Mouse (Mus musculus) naive thymus-derived CD4-positive, alpha-beta T cell, adult 2 months (primary cell): Measurements from ENCODE around the gene Casp4.
A peak's percentile ranks its signal among the peaks of the same experiment; 100 is the strongest.

Experiments
- DNase-seq: peaks from one replicate; pipeline ENCODE4 v3.0.0-alpha.2; 2011; ENCODE audit warnings: low read depth

Casp4 gene

GRCm38 (mm10) chr9:5308561-5308960, at the start of gene Casp4:
TSS of gene Casp4 (plus strand) at chr9:5308828.
- peak; percentile 18 for DNase-seq

GRCm38 (mm10) chr9:5263951-5264475, 44.6 kb upstream of the Casp4 start:
- DNase-seq = no peak

GRCm38 (mm10) chr9:5270274-5270673, 38.4 kb upstream of the Casp4 start:
- no peak for DNase-seq

GRCm38 (mm10) chr9:5270884-5271283, 37.7 kb upstream of the Casp4 start:
- DNase-seq = no peak

GRCm38 (mm10) chr9:5271334-5271845, 37.2 kb upstream of the Casp4 start:
- no peak for DNase-seq

GRCm38 (mm10) chr9:5286071-5286470, 22.6 kb upstream of the Casp4 start:
- DNase-seq = no peak

- no peak for DNase-seq
Measured at GRCm38 (mm10) chr9:5286597-5286996, 22.0 kb upstream of the Casp4 start.

- DNase-seq = no peak
Measured at GRCm38 (mm10) chr9:5296354-5297237, 12.0 kb upstream of the Casp4 start.

GRCm38 (mm10) chr9:5298329-5299131, 10.1 kb upstream of the Casp4 start, which contains the start of gene Casp1:
TSS of gene Casp1 (plus strand) at chr9:5298517.
- DNase-seq = peak; percentile 17

- no peak for DNase-seq
Measured at GRCm38 (mm10) chr9:5299132-5299381, 9.6 kb upstream of the Casp4 start.

- no peak for DNase-seq
Measured at GRCm38 (mm10) chr9:5310112-5310511, 1.5 kb downstream of the Casp4 start.

- DNase-seq = no peak
Measured at GRCm38 (mm10) chr9:5311435-5311834, 2.8 kb downstream of the Casp4 start.

- no peak for DNase-seq
Measured at GRCm38 (mm10) chr9:5328204-5328603, 19.6 kb downstream of the Casp4 start.

GRCm38 (mm10) chr9:5332441-5332840, 23.8 kb downstream of the Casp4 start:
- no peak for DNase-seq

- DNase-seq = no peak
Measured at GRCm38 (mm10) chr9:5333422-5333821, 24.8 kb downstream of the Casp4 start.

GRCm38 (mm10) chr9:5343092-5343491, 34.5 kb downstream of the Casp4 start:
- no peak for DNase-seq

GRCm38 (mm10) chr9:5344090-5344489, 35.5 kb downstream of the Casp4 start:
- DNase-seq = no peak

GRCm38 (mm10) chr9:5345291-5345898, 36.8 kb downstream of the Casp4 start, which contains the start of gene Casp12:
TSS of gene Casp12 (plus strand) at chr9:5345430.
- DNase-seq = no peak

- DNase-seq = no peak
Measured at GRCm38 (mm10) chr9:5347381-5347780, 38.8 kb downstream of the Casp4 start.

GRCm38 (mm10) chr9:5353673-5354072, 45.0 kb downstream of the Casp4 start:
- DNase-seq = no peak

GRCm38 (mm10) chr9:5356801-5357200, 48.2 kb downstream of the Casp4 start:
- DNase-seq = no peak
